Mouse (Mus musculus) limb, embryonic 13.5 days (tissue): Measurements from ENCODE around the gene Cdc42. TPM values are rescaled to one million over a fixed set of nuclear protein-coding genes. Genes with fewer than 3 reads are reported as not detected.

ENCODE experiments used
- ATAC-seq: fragments of 200-750 bp; cut with Nextera tagmentation; 2 replicates; pipeline ENCODE4 v1.8.0; 2017; ENCODE audit warnings: low read depth, moderate number of reproducible peaks, moderate TSS enrichment; ENCODE audit not compliant: low FRiP score
- H3K27ac ChIP-seq: fragments of 300-500 bp; sonication (generic); 2 replicates; pipeline ENCODE4 v1.5.1; 2015; ENCODE audit warnings: inconsistent platforms, mild to moderate bottlenecking, moderate library complexity
- H3K27me3 ChIP-seq: fragments of 300-500 bp; sonication (generic); 2 replicates; pipeline ENCODE4 v1.6.1; 2015; ENCODE audit warnings: mild to moderate bottlenecking, inconsistent platforms
- H3K36me3 ChIP-seq: fragments of 300-500 bp; sonication (generic); 2 replicates; pipeline ENCODE4 v1.6.1; 2015; ENCODE audit warnings: inconsistent platforms, mild to moderate bottlenecking, moderate library complexity
- H3K4me1 ChIP-seq: fragments of 300-500 bp; sonication (generic); 2 replicates; pipeline ENCODE4 v1.6.1; 2015; ENCODE audit warnings: inconsistent platforms
- H3K4me2 ChIP-seq: fragments of 300-500 bp; sonication (generic); replicated peaks from 2 replicates; pipeline ENCODE4 v1.6.1; 2015; ENCODE audit warnings: inconsistent platforms, mild to moderate bottlenecking, moderate library complexity
- H3K4me3 ChIP-seq: fragments of 300-500 bp; sonication (generic); 2 replicates; pipeline ENCODE4 v1.5.1; 2015; ENCODE audit warnings: moderate library complexity, mild to moderate bottlenecking, inconsistent platforms
- H3K9ac ChIP-seq: fragments of 300-500 bp; sonication (generic); 2 replicates; pipeline ENCODE4 v1.6.1; 2015; ENCODE audit warnings: mild to moderate bottlenecking, inconsistent platforms
- H3K9me3 ChIP-seq: fragments of 300-500 bp; sonication (generic); 2 replicates; pipeline ENCODE4 v1.6.1; 2016; ENCODE audit warnings: inconsistent platforms
- WGBS: fragments of 180-500 bp; shearing (Covaris S2); methylation state at CpG from one replicate; pipeline ENCODE4 v1.1.7; 2015; 5-methylcytosine and 5-hydroxymethylcytosine counted together
- polyA plus RNA-seq: library from polyadenylated mRNA; unstranded; fragments of >200 nt; fragmentation: Nextera tagmentation; extraction: Ambion mirVana; gene quantifications from 2 replicates; pipeline ENCODE4 v1.2.1, GENCODE M21; 2015

Gene Cdc42
- polyA plus RNA-seq, 1 experiment from 2014 or later, result 758 TPM

GRCm38 (mm10) chr4:137277166-137277513 lies 80.4 kb downstream of the Cdc42 start, which contains the start of gene Wnt4:
Gene Wnt4, plus strand, starts transcription at chr4:137277489.
- WGBS, result 0% methylated on average over 31 of the region's 45 CpGs
- H3K4me1 ChIP-seq, result peaks cover 46% of the 10 kb centered on the region

GRCm38 (mm10) chr4:137276443-137277165 lies 80.9 kb downstream of the Cdc42 start:
- peak overlapping the region; percentile 92 for H3K4me2 ChIP-seq
- H3K4me3 ChIP-seq, result peak overlapping the region; percentile 62
- peaks cover 82% of the 10 kb centered on the region for H3K27me3 ChIP-seq
- H3K36me3 ChIP-seq, result no peaks in the 10 kb centered on the region
- H3K27ac ChIP-seq, result no peak overlapping the region; the same call in 1 of the 2 replicates
- no peaks in the 10 kb centered on the region for H3K9me3 ChIP-seq
- no peak; the same call in 1 of the 2 replicates for ATAC-seq
- 1% methylated on average over 46 of the region's 46 CpGs for WGBS
- peaks cover 41% of the 10 kb centered on the region for H3K4me1 ChIP-seq
- peak overlapping the region; percentile 76 for H3K9ac ChIP-seq

More at GRCm38 (mm10) chr4:137277166-137277513, 80.4 kb downstream of the Cdc42 start, which contains the start of gene Wnt4:
- peak; percentile 76 for ATAC-seq
- Histone ChIP-seq H3K36me3 (no peaks in the 10 kb centered on the region), H3K9me3 (no peaks in the 10 kb centered on the region), H3K27ac (peak within 1 kb of the TSS; percentile 39; the same call in 1 of the 2 replicates), H3K4me3 (peak within 1 kb of the TSS; percentile 62), H3K4me2 (peak within 1 kb of the TSS; percentile 92), H3K9ac (peak within 1 kb of the TSS; percentile 76), H3K27me3 (peaks cover 87% of the 10 kb centered on the region)

GRCm38 (mm10) chr4:137274304-137274703 lies 83.2 kb downstream of the Cdc42 start:
- peaks cover 33% of the 10 kb centered on the region for H3K4me1 ChIP-seq
- no peak for ATAC-seq
- H3K27me3 ChIP-seq, result peaks cover 59% of the 10 kb centered on the region
- H3K4me3 ChIP-seq, result no peak overlapping the region
- WGBS, result 24% methylated on average over 6 of the region's 6 CpGs
- no peak overlapping the region for H3K27ac ChIP-seq
- H3K4me2 ChIP-seq, result no peak overlapping the region
- H3K9me3 ChIP-seq, result no peaks in the 10 kb centered on the region
- no peaks in the 10 kb centered on the region for H3K36me3 ChIP-seq
- no peak overlapping the region for H3K9ac ChIP-seq

- Histone ChIP-seq H3K36me3 (no peaks in the 10 kb centered on the region), H3K9ac (no peak overlapping the region), H3K4me2 (no peak overlapping the region), H3K27ac (no peak overlapping the region), H3K4me3 (no peak overlapping the region), H3K4me1 (peaks cover 16% of the 10 kb centered on the region), H3K27me3 (peaks cover 38% of the 10 kb centered on the region), H3K9me3 (no peaks in the 10 kb centered on the region)
- WGBS, result 82% methylated on average over 8 of the region's 8 CpGs
- no peak for ATAC-seq
These were observed 85.7 kb downstream of the Cdc42 start for GRCm38 (mm10) chr4:137271856-137272255.

Other genes starting within 250 kb of the Cdc42 start
- 5.1 and 5.3 TPM in 2 replicates for gene Wnt4, start 80.2 kb downstream of the Cdc42 start, polyA plus RNA-seq
- gene Cela3a, start 52.1 kb upstream of the Cdc42 start, polyA plus RNA-seq, result not detected in 2 replicates
- gene Cela3b, start 72.8 kb upstream of the Cdc42 start, polyA plus RNA-seq, result 0.15 TPM in 1 of 2 replicates, not detected in the other
- 0.18 TPM in 1 of 2 replicates, not detected in the other for gene 1700013G24Rik, start 95.6 kb upstream of the Cdc42 start, polyA plus RNA-seq
- gene Hspg2, start 111.0 kb upstream of the Cdc42 start, polyA plus RNA-seq, result 29.4 and 29.6 TPM in 2 replicates
- not detected in 2 replicates for gene Ldlrad2, start 216.8 kb upstream of the Cdc42 start, polyA plus RNA-seq
- gene Usp48, start 236.0 kb upstream of the Cdc42 start, polyA plus RNA-seq, result 78.6 and 81.4 TPM in 2 replicates